Mouse (Mus musculus) limb, embryonic 13.5 days (tissue): Measurements from ENCODE around the gene Prm3. TPM values are rescaled to one million over a fixed set of nuclear protein-coding genes. Genes with fewer than 3 reads are reported as not detected.
A peak's percentile ranks its signal among the peaks of the same experiment; 100 is the strongest.

Experiments
- ATAC-seq: fragments of 200-750 bp; cut with Nextera tagmentation; 2 replicates; pipeline ENCODE4 v1.8.0; 2017; ENCODE audit warnings: low read depth, moderate number of reproducible peaks, moderate TSS enrichment; ENCODE audit not compliant: low FRiP score
- H3K27ac ChIP-seq: fragments of 300-500 bp; sonication (generic); 2 replicates; pipeline ENCODE4 v1.5.1; 2015; ENCODE audit warnings: inconsistent platforms, mild to moderate bottlenecking, moderate library complexity
- H3K27me3 ChIP-seq: fragments of 300-500 bp; sonication (generic); 2 replicates; pipeline ENCODE4 v1.6.1; 2015; ENCODE audit warnings: mild to moderate bottlenecking, inconsistent platforms
- H3K36me3 ChIP-seq: fragments of 300-500 bp; sonication (generic); 2 replicates; pipeline ENCODE4 v1.6.1; 2015; ENCODE audit warnings: inconsistent platforms, mild to moderate bottlenecking, moderate library complexity
- H3K4me1 ChIP-seq: fragments of 300-500 bp; sonication (generic); 2 replicates; pipeline ENCODE4 v1.6.1; 2015; ENCODE audit warnings: inconsistent platforms
- H3K4me2 ChIP-seq: fragments of 300-500 bp; sonication (generic); replicated peaks from 2 replicates; pipeline ENCODE4 v1.6.1; 2015; ENCODE audit warnings: inconsistent platforms, mild to moderate bottlenecking, moderate library complexity
- H3K4me3 ChIP-seq: fragments of 300-500 bp; sonication (generic); 2 replicates; pipeline ENCODE4 v1.5.1; 2015; ENCODE audit warnings: moderate library complexity, mild to moderate bottlenecking, inconsistent platforms
- H3K9ac ChIP-seq: fragments of 300-500 bp; sonication (generic); 2 replicates; pipeline ENCODE4 v1.6.1; 2015; ENCODE audit warnings: mild to moderate bottlenecking, inconsistent platforms
- H3K9me3 ChIP-seq: fragments of 300-500 bp; sonication (generic); 2 replicates; pipeline ENCODE4 v1.6.1; 2016; ENCODE audit warnings: inconsistent platforms
- WGBS: fragments of 180-500 bp; shearing (Covaris S2); methylation state at CpG from one replicate; pipeline ENCODE4 v1.1.7; 2015; 5-methylcytosine and 5-hydroxymethylcytosine counted together
- polyA plus RNA-seq: library from polyadenylated mRNA; unstranded; fragments of >200 nt; fragmentation: Nextera tagmentation; extraction: Ambion mirVana; gene quantifications from 2 replicates; pipeline ENCODE4 v1.2.1, GENCODE M21; 2015

Prm3 gene
- polyA plus RNA-seq: not detected in 2 replicates

DNA sequence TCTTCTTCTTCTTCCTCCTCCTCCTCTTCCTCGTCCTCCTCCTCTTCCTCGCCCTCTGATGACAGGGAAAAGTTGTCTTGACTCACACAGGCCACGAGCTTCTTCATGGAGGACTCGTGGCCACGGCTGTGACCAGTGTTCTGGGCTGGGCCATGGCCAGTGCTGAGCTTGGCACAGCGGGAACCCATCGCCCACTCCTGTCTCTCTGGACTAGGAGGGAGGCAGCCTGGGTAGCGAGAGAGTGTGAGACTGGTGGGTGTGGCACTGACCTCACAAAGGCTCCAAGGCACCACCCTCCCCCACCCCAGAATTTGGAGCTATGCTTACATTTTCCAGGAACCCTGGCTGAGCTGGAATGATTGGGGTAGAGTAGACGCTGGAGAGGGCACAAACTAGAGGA lies at the start of gene Prm3:
Gene Prm3 (minus strand): TSS at position 213 of the 400 bp plus-strand sequence.
- H3K4me2 ChIP-seq: no peak within 1 kb of the TSS
- H3K36me3 ChIP-seq: no peaks in the 10 kb centered on the region
- H3K27ac ChIP-seq: no peak within 1 kb of the TSS
- H3K27me3 ChIP-seq: peaks cover 14% of the 10 kb centered on the region
- peaks cover 17% of the 10 kb centered on the region for H3K4me1 ChIP-seq
- H3K4me3 ChIP-seq: no peak within 1 kb of the TSS
- no peaks in the 10 kb centered on the region for H3K9me3 ChIP-seq
- 68% methylated on average over 9 of the region's 9 CpGs for WGBS
- no peak within 1 kb of the TSS for H3K9ac ChIP-seq
- no peak for ATAC-seq

DNA sequence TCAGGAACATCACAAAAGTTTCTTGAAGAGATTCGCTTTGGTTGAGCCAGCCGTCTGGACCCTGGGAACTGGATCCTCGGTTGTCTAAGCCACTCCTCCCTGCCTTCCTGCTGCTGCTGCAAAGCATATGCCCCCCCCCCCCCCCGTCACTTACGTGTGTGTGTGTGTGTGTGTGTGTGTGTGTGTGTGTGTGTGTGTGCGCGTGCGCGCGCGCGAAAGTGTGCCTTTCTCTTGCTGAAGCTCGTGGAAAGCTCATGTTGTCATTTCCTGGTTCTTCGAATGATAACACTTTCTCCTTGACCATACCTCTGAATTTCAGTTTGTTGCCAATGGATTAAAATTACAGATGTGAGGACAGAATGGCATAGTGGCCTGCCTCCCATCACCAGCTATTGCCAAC lies 49.3 kb upstream of the Prm3 start:
- Histone ChIP-seq H3K9me3 (no peaks in the 10 kb centered on the region), H3K4me1 (peaks cover 69% of the 10 kb centered on the region), H3K36me3 (peaks cover 8% of the 10 kb centered on the region; the same call in 1 of the 2 replicates), H3K27ac (peak overlapping the region; percentile 39; the same call in 1 of the 2 replicates), H3K4me2 (no peak overlapping the region), H3K27me3 (no peaks in the 10 kb centered on the region), H3K9ac (no peak overlapping the region), H3K4me3 (no peak overlapping the region)
- no peak for ATAC-seq
- 66% methylated on average over 8 of the region's 14 CpGs for WGBS

- no peak for ATAC-seq
- H3K9ac ChIP-seq: peak overlapping the region; percentile 43
- WGBS: 30% methylated on average over 10 of the region's 10 CpGs
- peaks cover 8% of the 10 kb centered on the region; the same call in 1 of the 2 replicates for H3K36me3 ChIP-seq
- no peak overlapping the region for H3K4me3 ChIP-seq
- H3K4me1 ChIP-seq: peaks cover 68% of the 10 kb centered on the region
- H3K4me2 ChIP-seq: peak overlapping the region; percentile 27; the same call in 1 of the 2 replicates
- no peaks in the 10 kb centered on the region for H3K9me3 ChIP-seq
- H3K27ac ChIP-seq: peak overlapping the region; percentile 78
- no peaks in the 10 kb centered on the region for H3K27me3 ChIP-seq
Measured at GRCm38 (mm10) chr16:10838487-10839245, 48.0 kb upstream of the Prm3 start.

GRCm38 (mm10) chr16:10837903-10838302 lies 47.2 kb upstream of the Prm3 start:
- peak overlapping the region; percentile 27; the same call in 1 of the 2 replicates for H3K4me2 ChIP-seq
- ATAC-seq: no peak
- no peaks in the 10 kb centered on the region for H3K27me3 ChIP-seq
- peaks cover 8% of the 10 kb centered on the region; the same call in 1 of the 2 replicates for H3K36me3 ChIP-seq
- peak overlapping the region; percentile 78 for H3K27ac ChIP-seq
- no peak overlapping the region for H3K4me3 ChIP-seq
- peaks cover 61% of the 10 kb centered on the region for H3K4me1 ChIP-seq
- H3K9ac ChIP-seq: peak overlapping the region; percentile 43
- WGBS: 80% methylated on average over 1 of the region's 1 CpGs
- no peaks in the 10 kb centered on the region for H3K9me3 ChIP-seq

DNA sequence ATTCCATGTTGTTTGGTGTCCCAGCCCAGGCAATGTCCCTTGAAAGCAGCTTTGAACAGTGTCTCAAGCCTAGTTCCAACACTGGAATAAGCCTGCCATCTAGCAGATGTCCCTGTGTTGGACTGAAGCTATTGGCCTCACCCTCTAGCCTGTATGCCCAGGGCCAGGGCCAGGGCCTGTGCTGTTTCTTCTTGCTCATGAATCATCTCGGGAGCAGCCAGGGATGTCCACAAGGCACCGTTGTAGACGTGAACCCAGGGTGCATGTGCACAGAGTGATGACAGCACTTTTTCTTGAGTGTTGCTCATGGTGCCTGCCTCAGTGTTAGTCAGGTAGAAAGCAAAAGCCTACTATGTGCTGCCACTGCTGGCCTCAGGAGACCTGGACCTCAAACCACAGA lies 46.5 kb upstream of the Prm3 start:
- Histone ChIP-seq H3K4me1 (peaks cover 55% of the 10 kb centered on the region), H3K4me3 (no peak overlapping the region), H3K27me3 (no peaks in the 10 kb centered on the region), H3K9ac (no peak overlapping the region), H3K27ac (no peak overlapping the region), H3K9me3 (no peaks in the 10 kb centered on the region), H3K4me2 (no peak overlapping the region), H3K36me3 (peaks cover 8% of the 10 kb centered on the region; the same call in 1 of the 2 replicates)
- no peak for ATAC-seq
- WGBS: 88% methylated on average over 3 of the region's 3 CpGs

GRCm38 (mm10) chr16:10836388-10836787 lies 45.7 kb upstream of the Prm3 start:
- peaks cover 53% of the 10 kb centered on the region for H3K4me1 ChIP-seq
- no peak for ATAC-seq

GRCm38 (mm10) chr16:10834911-10835587 lies 44.3 kb upstream of the Prm3 start, which contains the start of gene Rmi2:
Gene Rmi2, plus strand, starts transcription at chr16:10835059.
- Histone ChIP-seq H3K4me3 (peak within 1 kb of the TSS; percentile 87), H3K9ac (peak within 1 kb of the TSS; percentile 85), H3K27me3 (no peaks in the 10 kb centered on the region), H3K27ac (peak within 1 kb of the TSS; percentile 90), H3K4me1 (peaks cover 51% of the 10 kb centered on the region), H3K4me2 (peak within 1 kb of the TSS; percentile 83), H3K36me3 (no peaks in the 10 kb centered on the region), H3K9me3 (no peaks in the 10 kb centered on the region)
- peak; percentile 92 for ATAC-seq
- under 1% methylated on average over 47 of the region's 69 CpGs for WGBS

More at GRCm38 (mm10) chr16:10836388-10836787, 45.7 kb upstream of the Prm3 start:
- no peaks in the 10 kb centered on the region for H3K27me3 ChIP-seq
- H3K27ac ChIP-seq: no peak overlapping the region
- 86% methylated on average over 3 of the region's 3 CpGs for WGBS
- no peaks in the 10 kb centered on the region for H3K9me3 ChIP-seq
- 0 out of 2 replicates have a peak overlapping the region, but pooled peaks have one; percentile 87 for H3K4me3 ChIP-seq
- H3K36me3 ChIP-seq: peaks cover 8% of the 10 kb centered on the region; the same call in 1 of the 2 replicates
- H3K9ac ChIP-seq: no peak overlapping the region
- H3K4me2 ChIP-seq: peak overlapping the region; percentile 83

GRCm38 (mm10) chr16:10834542-10834910 lies 43.8 kb upstream of the Prm3 start:
- Histone ChIP-seq H3K4me3 (peak overlapping the region; percentile 87), H3K9me3 (no peaks in the 10 kb centered on the region), H3K27ac (no peak overlapping the region), H3K4me1 (peaks cover 46% of the 10 kb centered on the region), H3K36me3 (no peaks in the 10 kb centered on the region), H3K9ac (0 out of 2 replicates have a peak overlapping the region, but pooled peaks have one; percentile 43), H3K27me3 (no peaks in the 10 kb centered on the region), H3K4me2 (peak overlapping the region; percentile 83)
- no peak for ATAC-seq
- WGBS: 10% methylated on average over 12 of the region's 12 CpGs

DNA sequence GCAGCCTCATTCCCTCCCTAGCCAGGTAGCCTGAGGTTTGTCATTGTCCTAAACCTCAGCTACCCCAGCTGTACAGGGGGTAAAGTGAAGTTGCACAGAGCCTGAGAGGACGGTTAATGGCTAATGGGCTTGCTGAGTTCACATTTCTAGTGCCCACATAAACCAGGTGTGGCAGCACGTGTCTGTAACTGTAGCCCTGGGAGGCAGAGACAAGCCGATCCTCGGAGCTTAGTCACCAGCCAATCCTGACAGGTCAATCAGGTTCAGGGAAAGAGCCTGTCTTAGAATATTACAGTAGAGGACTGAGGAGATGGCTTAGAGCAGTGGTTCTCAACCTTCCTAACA lies 37.7 kb upstream of the Prm3 start:
- Histone ChIP-seq H3K27ac (no peak overlapping the region), H3K4me1 (peaks cover 25% of the 10 kb centered on the region), H3K9ac (no peak overlapping the region), H3K4me2 (no peak overlapping the region), H3K4me3 (no peak overlapping the region), H3K9me3 (0 out of 2 replicates have a peak, but pooled peaks cover under 1% of the 10 kb centered on the region), H3K27me3 (no peaks in the 10 kb centered on the region), H3K36me3 (no peaks in the 10 kb centered on the region)
- ATAC-seq: no peak
- WGBS: 42% methylated on average over 4 of the region's 4 CpGs

DNA sequence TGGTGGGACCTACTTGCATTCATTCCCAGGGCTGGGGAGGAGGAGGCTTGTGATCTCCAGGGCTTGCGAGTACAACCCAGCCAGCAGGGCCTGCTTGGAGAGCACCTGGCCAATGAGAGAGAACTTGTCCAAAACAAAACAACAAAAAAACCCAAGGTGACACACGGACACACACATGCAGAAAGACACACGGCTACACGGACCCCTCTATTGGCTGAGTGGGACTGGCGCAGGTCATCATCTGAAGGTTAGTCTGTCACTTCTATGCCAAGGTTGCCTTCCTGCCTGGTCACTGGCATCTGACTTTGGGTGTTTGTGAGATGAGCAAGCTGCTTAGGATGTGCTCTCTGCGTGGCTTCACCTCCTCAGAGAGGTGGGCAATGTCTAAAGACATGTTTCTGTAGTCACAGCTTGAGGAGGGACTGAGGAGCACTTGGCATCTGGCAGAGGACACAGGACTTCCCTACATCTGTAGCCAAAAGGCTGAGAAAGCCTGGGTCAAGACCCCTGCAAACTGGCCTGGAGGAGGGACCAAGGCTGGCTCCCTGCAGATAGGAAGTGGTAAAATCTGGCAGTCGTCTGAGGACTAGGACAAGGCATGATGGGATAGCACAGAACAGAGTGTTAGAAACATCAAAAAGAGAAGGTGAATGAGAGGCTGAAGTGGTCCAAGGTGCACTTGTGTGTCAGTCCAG lies 37.2 kb upstream of the Prm3 start:
- no peaks in the 10 kb centered on the region for H3K36me3 ChIP-seq
- no peak overlapping the region for H3K4me2 ChIP-seq
- 78% methylated on average over 7 of the region's 7 CpGs for WGBS
- no peak overlapping the region for H3K4me3 ChIP-seq
- peaks cover 25% of the 10 kb centered on the region for H3K4me1 ChIP-seq
- H3K9me3 ChIP-seq: 0 out of 2 replicates have a peak, but pooled peaks cover 3% of the 10 kb centered on the region
- no peak overlapping the region for H3K9ac ChIP-seq
- ATAC-seq: no peak
- no peak overlapping the region for H3K27ac ChIP-seq
- no peaks in the 10 kb centered on the region for H3K27me3 ChIP-seq

DNA sequence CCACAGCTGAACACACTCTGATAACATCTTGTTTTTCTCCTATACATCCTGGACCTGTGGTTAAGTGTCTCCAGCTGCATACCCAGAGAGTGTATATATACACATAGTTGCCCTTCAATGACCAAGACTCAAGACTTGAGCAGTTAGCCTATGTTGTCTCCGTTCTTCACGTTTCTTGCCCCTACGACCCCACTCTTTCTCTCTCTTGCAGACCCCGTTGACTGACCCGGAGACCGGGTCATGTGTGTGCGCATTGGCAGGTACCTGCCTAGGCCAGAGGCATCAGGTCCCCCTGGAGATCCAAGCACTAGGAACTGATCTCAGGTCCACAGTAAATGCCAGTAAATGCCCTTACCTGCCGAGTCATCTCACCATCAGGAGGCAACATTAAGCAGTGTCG lies 36.6 kb upstream of the Prm3 start:
- H3K4me2 ChIP-seq: no peak overlapping the region
- H3K9me3 ChIP-seq: 0 out of 2 replicates have a peak, but pooled peaks cover 3% of the 10 kb centered on the region
- H3K9ac ChIP-seq: no peak overlapping the region
- no peak for ATAC-seq
- no peak overlapping the region for H3K4me3 ChIP-seq
- H3K36me3 ChIP-seq: no peaks in the 10 kb centered on the region
- H3K4me1 ChIP-seq: peaks cover 25% of the 10 kb centered on the region
- WGBS: 93% methylated on average over 9 of the region's 9 CpGs
- no peak overlapping the region for H3K27ac ChIP-seq
- no peaks in the 10 kb centered on the region for H3K27me3 ChIP-seq
